Mouse (Mus musculus): ENCODE results near the gene Gimap8. TPM values are rescaled to one million over a fixed set of nuclear protein-coding genes. Genes with fewer than 3 reads are reported as not detected.

Gene Gimap8
- polyA plus RNA-seq (2015; fragmentation: Nextera tagmentation; extraction: Ambion mirVana), result 1.7 and 1.8 TPM in 2 replicates

DNA sequence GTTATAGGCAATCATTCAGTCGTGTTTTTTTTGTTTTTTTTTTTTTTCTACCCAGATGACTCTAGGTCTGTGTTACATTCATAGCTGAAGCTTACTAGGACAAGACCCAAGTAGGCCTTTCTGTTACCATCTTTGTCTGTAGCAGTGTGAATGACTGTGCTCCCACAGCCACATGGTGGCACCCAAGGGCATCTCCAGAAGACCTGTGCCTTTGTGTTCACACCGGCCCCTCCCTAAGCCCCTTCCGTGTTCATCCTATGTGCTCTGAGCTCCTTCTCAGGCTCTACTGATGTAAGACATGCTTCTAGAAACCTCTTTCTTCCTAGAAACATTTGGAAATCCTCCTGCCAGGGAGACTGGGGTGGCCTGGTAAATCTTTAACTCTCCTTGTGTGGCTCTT is at the start of gene Gimap8:
Gimap8 (plus strand) TSS at position 240 of the 400 bp plus-strand sequence.

DNA sequence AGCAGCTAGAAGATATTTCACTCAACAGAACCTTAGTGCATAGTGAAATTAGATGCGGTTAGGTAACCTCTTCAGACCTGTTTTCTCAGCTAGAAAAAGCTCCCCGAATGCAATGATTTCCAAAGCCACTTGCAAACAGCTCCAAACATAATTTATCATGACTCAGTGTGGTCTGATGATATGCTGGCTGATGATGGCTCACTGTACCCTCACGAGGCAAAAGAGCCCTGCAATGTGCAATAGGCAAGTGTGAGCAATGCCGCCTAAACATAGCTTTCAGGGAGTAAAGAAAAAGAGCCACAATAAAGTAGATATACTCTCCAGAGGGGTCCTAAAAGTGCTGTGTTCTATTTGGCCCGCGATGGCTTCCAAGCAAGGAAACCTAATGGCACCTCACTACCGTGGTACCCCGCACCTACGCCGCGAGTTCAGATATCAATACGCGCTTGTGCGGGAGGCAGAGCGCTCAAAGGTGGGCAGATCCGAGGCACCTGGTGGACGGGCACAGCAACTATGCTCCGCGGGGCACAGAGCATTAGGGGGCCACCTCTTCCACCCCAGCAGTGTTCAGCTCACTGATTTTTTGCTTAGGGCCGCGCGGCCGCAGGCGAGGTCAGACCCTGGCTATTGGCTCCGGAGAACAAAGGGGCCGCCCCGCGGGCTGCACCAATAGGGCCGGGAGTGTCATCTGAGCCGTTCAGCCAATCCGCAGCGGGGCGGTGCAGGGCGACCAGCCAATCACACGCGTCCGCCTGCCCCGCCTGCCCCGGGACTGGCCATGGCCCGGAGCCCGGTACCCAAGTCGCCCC is 45.6 kb upstream of the Gimap8 start, which contains the start of gene Zfp775:
Zfp775 (plus strand) TSS at position 793 of the 809 bp plus-strand sequence.

DNA sequence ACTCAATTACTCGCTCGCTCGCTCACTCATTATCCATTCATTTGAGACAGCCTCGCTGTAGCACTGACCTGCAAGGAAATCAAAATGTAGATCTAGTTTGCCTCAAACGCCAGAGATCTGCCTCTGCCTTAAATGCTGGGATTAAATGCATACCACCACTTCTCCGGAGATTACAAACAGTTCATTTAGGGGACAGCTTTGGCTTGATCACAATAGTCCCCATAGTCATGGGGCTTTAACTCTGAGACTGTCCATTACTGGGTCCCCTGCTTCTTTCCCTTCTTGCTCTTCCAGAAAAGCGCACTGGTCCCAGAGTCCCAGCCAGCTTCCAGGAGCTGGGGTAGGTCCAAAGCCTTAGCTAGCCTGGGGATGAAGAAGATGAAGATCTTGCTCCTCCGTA is 20.6 kb upstream of the Gimap8 start, which contains the start of gene AI854703:
AI854703 (plus strand) TSS at position 301 of the 400 bp plus-strand sequence.

DNA sequence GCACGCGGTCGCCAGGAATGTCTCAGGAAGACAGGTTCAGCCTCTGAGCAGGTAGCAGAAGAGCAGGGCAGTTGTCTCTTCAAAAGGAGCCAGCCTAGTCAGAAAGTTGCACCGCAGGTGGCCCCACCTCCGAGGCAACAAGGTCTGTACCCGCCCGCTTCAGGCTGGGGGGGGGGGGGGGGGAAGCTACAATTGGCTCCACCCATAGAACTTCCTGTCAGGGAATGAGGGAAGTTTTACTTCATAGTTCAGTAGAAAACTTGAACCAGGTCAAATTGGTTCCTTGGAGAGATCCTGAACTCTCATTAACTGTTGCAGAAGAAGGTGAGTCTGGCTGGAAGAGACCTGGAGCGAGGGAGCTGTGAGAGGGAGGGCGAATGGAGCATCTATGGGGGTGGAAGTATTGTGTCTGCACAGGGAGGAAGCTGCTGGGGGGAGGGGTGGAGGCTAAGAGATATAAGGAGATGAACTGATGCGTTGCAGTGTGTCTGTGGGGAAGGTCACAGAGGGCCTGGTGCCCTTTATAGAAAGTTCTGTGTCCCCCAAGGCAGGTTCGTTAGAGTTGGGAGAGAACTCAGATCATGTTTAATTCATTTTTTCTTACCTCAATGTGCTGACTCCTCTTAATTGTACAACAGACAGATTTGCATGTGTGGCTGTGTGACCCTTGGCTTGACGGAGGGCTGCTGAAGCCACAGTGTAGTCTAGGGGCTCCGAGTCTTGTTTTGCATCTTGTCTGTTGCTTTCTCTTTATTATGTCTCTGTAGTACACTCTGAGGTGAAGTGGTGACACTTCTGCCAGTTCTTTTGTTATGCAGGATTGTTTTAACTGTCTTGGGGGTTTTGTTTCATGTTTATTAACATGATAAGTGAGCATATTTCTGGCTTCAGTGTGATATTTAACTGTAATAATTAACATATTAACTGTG is 29.2 kb downstream of the Gimap8 start, which contains the start of gene Gimap9:
Gimap9 (plus strand) TSS at position 199 of the 929 bp plus-strand sequence.

DNA sequence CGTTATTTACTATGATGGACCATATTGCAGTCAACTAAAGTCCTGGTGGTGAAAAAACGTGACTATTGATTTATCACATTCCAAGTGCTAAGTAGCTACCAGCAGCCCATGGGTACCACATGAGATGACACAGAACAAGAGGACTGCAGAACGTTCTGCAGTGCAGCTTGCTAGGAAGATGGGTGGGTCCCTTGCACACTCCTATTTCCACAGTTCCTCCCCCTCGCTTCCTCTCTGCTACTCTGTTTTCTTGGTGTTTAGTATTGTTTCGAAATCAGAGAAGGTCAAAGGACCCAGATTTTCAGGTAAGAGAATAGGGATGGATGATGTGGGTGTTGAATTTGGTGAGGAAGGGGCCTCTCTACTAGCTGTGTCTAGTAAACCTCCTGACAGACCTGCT is 37.3 kb downstream of the Gimap8 start, which contains the start of gene Gimap4:
Gimap4 (plus strand) TSS at position 231 of the 400 bp plus-strand sequence.

Other genes starting within 250 kb of the Gimap8 start
- gene Zfp467, start 201.4 kb upstream of the Gimap8 start, polyA plus RNA-seq (2015; fragmentation: Nextera tagmentation; extraction: Ambion mirVana), result 18.1 and 23.6 TPM in 2 replicates
- gene Sspo, start 199.0 kb upstream of the Gimap8 start, polyA plus RNA-seq (2015; fragmentation: Nextera tagmentation; extraction: Ambion mirVana), result 0.08 and 0.11 TPM in 2 replicates
- gene Atp6v0e2, start 109.6 kb upstream of the Gimap8 start, polyA plus RNA-seq (2015; fragmentation: Nextera tagmentation; extraction: Ambion mirVana), result 21.0 and 24.8 TPM in 2 replicates
- 8.8 and 9.2 TPM in 2 replicates for gene Lrrc61, start 92.4 kb upstream of the Gimap8 start, polyA plus RNA-seq (2015; fragmentation: Nextera tagmentation; extraction: Ambion mirVana)
- 77.5 and 103 TPM in 2 replicates for gene Rarres2, start 74.4 kb upstream of the Gimap8 start, polyA plus RNA-seq (2015; fragmentation: Nextera tagmentation; extraction: Ambion mirVana)
- gene Gm45021, start 57.6 kb upstream of the Gimap8 start, polyA plus RNA-seq (2015; fragmentation: Nextera tagmentation; extraction: Ambion mirVana), result 3.5 and 4.2 TPM in 2 replicates
- gene Repin1, start 53.4 kb upstream of the Gimap8 start, polyA plus RNA-seq (2015; fragmentation: Nextera tagmentation; extraction: Ambion mirVana), result 22.8 and 23.9 TPM in 2 replicates
- gene Gm44965, start 53.3 kb upstream of the Gimap8 start, polyA plus RNA-seq (2015; fragmentation: Nextera tagmentation; extraction: Ambion mirVana), result not detected in 2 replicates
- gene Zfp775, start 45.2 kb upstream of the Gimap8 start, polyA plus RNA-seq (2015; fragmentation: Nextera tagmentation; extraction: Ambion mirVana), result 3.7 and 3.8 TPM in 2 replicates
- 0.27 and 0.48 TPM in 2 replicates for gene AI854703, start 20.5 kb upstream of the Gimap8 start, polyA plus RNA-seq (2015; fragmentation: Nextera tagmentation; extraction: Ambion mirVana)
- gene Gimap9, start 28.9 kb downstream of the Gimap8 start, polyA plus RNA-seq (2015; fragmentation: Nextera tagmentation; extraction: Ambion mirVana), result 2.9 and 3.4 TPM in 2 replicates
- gene Gimap4, start 37.3 kb downstream of the Gimap8 start, polyA plus RNA-seq (2015; fragmentation: Nextera tagmentation; extraction: Ambion mirVana), result 14.6 and 16.2 TPM in 2 replicates
- gene Gimap6, start 61.0 kb downstream of the Gimap8 start, polyA plus RNA-seq (2015; fragmentation: Nextera tagmentation; extraction: Ambion mirVana), result 19.4 and 22.7 TPM in 2 replicates
- gene Gm28053, start 71.4 kb downstream of the Gimap8 start, polyA plus RNA-seq (2015; fragmentation: Nextera tagmentation; extraction: Ambion mirVana), result 1.6 and 2.3 TPM in 2 replicates
- gene Gimap7, start 71.4 kb downstream of the Gimap8 start, polyA plus RNA-seq (2015; fragmentation: Nextera tagmentation; extraction: Ambion mirVana), result not detected in 2 replicates
- 11.1 and 12.1 TPM in 2 replicates for gene Gimap1, start 91.8 kb downstream of the Gimap8 start, polyA plus RNA-seq (2015; fragmentation: Nextera tagmentation; extraction: Ambion mirVana)
- 8.5 and 9.6 TPM in 2 replicates for gene Gimap5, start 99.0 kb downstream of the Gimap8 start, polyA plus RNA-seq (2015; fragmentation: Nextera tagmentation; extraction: Ambion mirVana)
- not detected in 2 replicates for gene Gimap3, start 123.6 kb downstream of the Gimap8 start, polyA plus RNA-seq (2015; fragmentation: Nextera tagmentation; extraction: Ambion mirVana)
- 37.3 and 41.8 TPM in 2 replicates for gene Tmem176a, start 193.7 kb downstream of the Gimap8 start, polyA plus RNA-seq (2015; fragmentation: Nextera tagmentation; extraction: Ambion mirVana)
- 112 and 122 TPM in 2 replicates for gene Tmem176b, start 194.3 kb downstream of the Gimap8 start, polyA plus RNA-seq (2015; fragmentation: Nextera tagmentation; extraction: Ambion mirVana)
- 0.12 TPM in 1 of 2 replicates, not detected in the other for gene Aoc1, start 225.7 kb downstream of the Gimap8 start, polyA plus RNA-seq (2015; fragmentation: Nextera tagmentation; extraction: Ambion mirVana)

Measured in skeletal muscle tissue, postnatal 0 days (tissue).